Mouse (Mus musculus): ENCODE measurements around the gene Sash1.

DNA sequence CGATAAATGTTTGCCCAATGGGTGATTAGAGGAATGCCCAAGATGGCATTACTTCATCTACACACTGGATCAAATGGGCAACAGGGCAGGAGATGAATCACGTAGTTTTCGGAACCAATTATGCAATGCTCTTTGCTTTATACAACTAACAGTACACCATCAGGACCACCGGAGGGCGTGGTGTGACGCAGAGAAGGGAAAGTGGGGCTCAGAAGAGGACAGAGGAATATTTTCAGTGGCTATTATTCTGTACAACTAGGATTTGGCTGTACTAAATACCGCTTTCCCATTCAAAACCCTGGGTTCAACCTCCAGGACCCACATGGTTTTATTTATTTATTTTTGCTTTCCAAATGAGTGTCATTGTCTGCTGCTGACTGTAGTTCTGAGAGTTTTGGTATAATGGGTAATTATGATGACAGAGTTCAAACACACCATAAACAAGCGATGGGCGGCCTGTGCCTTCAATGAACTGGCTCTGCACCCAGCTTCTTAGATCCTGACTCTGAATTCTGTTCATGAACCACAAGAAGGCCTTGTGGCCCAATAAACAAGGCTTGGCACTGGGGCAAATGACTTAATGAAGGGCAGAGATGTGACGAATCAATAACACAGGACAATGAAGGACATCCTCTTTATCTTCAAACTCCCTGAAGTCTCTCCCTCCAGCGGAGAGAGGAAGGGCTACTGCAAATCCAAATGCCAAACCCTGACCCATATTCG, 114.8 kb downstream of the Sash1 start:
- no peak for TF ChIP-seq CTCF (IDR thresholded peaks at IDR 0.05; ENCODE audit: extremely low read depth, insufficient read length, insufficient replicate concordance, low read depth, low read length)
- no peak for TF ChIP-seq POLR2A (IDR thresholded peaks at IDR 0.05; ENCODE audit: low read depth, low read length)

Measured in small intestine, adult 2 months (tissue).